Mouse (Mus musculus): ENCODE data around the gene Nln. TPM values are rescaled to one million over a fixed set of nuclear protein-coding genes. Genes with fewer than 3 reads are reported as not detected.
A peak's percentile ranks its signal among the peaks of the same experiment; 100 is the strongest.

Nln gene
- total RNA-seq, 2 experiments from 2014 or later = 3.5 to 11.7 TPM

DNA sequence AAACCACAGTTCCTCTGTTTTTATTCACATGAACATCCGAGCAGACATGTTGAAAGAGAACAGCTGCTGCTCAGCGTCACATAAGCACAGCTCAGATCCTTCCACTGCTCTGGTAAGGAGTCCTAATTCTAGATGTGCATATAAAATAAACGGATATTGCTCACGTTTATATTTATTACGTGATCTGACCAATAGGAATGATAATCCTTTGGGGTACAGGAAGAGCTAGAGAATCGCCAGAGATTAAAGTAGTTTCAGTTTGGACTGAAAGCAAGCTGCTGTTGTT is 83.8 kb downstream of the Nln start:
- no peak for ATAC-seq (replicated peaks; ENCODE audit: low FRiP score, poor library complexity, severe bottlenecking)

DNA sequence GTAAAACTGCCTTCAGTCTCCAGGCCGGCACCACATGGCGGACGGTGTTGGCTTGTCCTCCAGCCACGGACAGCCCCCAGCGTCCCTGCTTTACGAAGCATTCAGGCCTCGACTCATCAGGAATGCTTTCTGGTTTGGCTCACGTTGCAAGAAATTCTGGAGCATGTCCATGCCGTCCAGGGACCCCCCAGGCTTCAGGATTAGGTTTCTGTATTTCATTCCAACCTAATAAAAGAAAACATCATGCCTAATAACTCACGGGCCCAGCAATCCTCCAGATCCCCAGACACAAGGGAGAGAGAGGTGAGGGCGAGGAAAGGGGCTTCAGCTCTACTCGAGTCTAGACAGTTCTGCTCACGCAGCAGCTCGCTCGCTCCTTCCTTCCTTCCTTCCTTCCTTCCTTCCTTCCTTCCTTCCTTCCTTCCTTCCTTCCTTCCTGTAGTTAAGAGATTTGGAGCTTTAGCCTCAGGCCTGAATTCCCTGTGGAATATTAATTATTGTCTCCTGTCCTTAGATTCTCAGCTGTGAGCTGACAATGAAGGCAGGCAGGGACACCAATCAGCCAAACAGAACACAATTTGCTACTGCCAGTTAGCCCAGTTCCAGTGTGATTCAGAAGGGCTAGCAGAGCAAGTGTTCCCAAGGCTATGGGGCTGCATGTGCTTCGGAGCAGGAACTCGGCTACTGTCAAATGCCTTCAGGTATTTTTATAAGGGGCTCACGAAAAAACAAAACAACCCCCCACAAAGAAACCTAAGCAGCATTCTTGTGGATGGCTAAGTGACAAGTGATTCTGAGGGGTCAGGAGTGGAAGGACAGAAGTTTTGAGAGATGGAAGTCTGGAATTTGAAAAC is 84.3 kb downstream of the Nln start:
- no peak for ATAC-seq (replicated peaks; ENCODE audit: low FRiP score, poor library complexity, severe bottlenecking)

DNA sequence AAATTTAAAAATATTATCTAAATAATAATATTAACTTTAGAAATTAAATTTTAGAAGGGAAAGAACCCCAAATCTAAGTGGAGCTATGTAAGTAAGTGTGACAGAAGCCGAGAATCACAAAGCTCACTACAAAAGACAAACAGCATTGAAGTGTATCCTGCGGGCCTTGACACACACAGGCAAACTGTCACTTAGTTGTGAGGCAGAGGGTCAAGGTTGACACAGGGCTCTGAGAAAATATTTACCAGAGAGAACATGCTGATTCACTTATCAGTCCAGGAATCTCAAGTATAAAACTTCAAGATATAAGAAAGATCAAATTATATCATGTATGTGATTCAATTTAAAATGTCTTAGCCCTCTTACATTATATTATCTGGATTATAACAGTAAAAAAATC is 85.1 kb downstream of the Nln start:
- ATAC-seq (replicated peaks; ENCODE audit: low FRiP score, poor library complexity, severe bottlenecking) = no peak

DNA sequence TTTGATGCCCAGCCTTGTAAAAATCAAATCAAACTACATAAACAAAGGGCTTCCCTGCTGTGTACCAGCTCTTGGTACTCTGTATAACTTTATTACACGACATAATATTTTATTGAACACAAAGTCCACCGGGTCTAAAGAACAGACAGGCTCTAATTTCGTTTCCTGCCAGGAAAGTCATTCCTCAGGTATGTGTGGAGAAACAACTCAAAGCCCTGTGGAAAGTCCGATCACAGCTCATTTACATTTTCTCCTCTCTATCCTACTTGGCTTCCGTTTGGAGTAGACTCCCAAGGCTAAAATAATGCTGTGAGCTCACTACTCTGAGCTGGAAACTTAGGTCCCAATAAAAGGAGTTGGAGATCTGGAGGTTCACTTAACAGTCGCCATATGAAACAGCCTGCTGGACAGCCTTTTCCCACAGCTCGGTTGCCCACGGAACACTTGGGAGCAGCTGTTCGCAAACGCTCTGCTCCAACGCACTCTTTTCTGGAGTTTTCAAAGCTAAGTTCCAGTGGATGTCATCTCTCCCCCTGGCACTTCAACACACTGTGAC is 86.0 kb downstream of the Nln start:
- ATAC-seq (replicated peaks; ENCODE audit: low FRiP score, poor library complexity, severe bottlenecking) = no peak

DNA sequence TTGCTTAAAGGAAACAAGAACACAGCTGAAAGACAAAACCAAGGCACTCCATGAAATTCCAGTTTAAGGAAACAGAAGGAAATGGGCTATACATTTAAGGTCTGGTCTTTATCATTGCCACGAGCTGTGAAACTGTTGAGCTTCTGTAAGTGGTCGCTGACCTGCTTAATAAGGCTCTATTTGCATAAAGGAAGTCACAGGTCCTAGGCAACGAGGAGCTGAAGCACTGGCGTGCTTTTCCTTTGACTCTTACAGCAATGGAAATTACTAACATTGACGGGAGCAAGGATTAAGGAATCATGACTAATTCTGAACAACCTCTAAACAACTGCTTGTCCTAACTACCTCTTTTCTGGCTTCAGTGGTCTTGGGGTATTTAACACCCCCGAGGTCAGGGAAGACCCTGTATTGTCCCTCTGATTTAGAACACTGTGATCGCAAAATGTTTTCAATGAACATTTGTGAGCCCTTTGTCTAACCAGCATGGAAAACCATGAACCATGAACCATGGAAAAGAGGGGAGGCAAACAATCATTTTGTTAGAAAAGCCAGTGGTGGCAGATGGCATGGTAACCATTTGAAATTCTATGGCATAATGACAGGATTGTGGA is 90.8 kb downstream of the Nln start:
- no peak for ATAC-seq (replicated peaks; ENCODE audit: low FRiP score, poor library complexity, severe bottlenecking)

DNA sequence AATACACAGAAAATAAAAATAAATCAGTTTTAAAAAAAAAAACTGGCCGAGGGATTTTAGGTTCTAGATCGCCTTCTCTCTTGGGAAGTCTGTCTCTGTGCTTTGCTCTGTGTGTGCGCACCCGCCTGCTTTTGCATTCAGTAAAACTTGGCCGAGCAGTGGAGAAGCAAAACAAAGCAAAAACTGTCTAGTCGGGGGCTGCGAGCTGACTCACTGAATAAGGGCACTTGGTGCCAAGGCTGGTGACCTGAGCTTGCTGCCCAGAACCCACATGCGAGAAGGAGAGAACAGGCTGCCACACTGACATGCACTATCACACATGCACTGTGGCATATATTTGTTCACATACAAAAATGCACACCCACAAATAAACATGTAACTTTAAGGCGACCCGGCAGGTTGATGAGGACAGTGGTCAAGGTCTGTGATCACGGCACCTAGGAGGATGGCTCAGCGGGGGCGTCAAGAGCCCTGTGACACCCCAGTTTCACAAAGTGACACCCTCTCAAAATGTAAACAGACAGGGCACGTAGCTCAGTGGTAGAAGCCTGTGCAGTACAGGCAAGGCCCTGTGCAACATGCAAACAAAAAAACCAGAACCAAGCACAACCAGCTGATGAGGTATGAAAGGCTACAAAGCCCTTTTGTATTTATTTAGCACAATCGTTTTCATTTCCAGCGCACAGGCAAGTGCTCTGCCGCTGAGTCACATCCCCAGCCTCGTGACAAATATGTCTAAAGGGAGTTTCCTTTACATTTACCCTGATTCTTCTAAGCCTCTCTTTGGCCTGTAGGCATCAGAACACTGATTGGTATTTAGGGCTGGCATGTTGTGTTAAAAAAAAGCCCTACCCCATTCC is 93.9 kb downstream of the Nln start:
- ATAC-seq (replicated peaks; ENCODE audit: low FRiP score, poor library complexity, severe bottlenecking) = no peak

DNA sequence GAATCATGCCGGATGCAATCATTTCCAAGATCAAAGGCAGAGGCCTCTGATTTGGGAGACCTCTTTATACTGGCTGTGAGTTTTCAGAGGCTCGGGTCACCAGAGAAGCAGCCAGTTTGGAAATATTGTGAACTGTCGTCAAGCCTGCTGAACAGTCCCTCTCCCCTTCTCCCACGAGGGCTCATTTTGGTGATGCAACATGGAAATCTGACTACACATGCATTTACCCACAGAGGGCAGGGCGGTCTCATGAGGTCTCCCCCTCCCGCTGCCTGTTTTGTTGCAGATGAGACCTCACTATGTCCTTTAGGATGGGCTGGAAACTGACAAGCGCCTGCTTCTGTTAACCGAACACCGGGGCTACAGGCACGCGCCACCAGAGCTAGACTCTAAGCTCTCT is 95.4 kb downstream of the Nln start:
- ATAC-seq (replicated peaks; ENCODE audit: low FRiP score, poor library complexity, severe bottlenecking) = no peak

DNA sequence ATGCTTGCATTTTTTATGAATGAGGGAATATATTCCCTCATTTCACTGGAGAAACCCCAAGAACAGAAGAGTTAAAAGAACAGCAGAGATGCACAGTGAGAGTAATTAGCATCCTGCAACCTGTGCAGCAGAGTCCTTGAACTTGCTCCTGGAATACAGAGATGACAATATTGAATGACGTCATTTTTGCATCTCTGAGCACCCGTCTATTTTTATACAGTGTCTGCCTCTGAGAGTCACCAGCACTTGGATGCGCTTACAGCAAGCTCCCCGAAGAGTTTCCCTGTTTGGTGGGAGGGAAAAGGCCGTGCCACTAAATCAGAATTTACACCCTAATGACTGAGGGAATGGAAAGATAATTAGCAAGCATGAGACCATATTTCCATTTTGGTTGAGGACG is 96.0 kb downstream of the Nln start:
- ATAC-seq (replicated peaks; ENCODE audit: low FRiP score, poor library complexity, severe bottlenecking) = no peak

DNA sequence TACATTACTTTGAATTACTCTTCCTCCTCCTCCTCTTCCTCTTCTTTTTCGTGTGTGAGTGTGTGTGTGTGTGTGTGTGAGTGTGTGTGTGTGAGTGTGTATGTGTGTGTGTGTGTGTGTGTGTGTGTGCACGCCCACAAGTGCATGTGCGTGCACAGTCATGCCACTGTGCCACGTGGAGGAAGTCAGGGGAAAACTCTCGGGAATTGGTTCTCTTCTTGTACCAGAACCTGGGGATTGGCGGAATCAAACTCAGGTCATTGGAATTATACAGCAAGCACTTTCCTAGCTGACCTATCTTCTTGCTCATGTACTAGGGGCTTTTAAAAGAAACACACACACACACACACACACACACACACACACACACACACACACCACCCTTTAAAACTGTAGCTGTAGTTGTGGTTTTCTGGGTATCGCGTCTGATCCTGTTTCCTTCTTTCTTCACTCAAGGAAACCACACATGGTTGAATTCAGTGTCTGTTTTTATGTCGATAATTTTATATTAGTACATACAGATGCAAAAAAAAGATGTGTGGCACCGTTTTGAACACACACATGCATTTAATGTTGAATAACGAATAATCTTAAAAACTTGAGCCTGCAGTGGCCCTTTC is 97.1 kb downstream of the Nln start:
- no peak for ATAC-seq (replicated peaks; ENCODE audit: low FRiP score, poor library complexity, severe bottlenecking)

DNA sequence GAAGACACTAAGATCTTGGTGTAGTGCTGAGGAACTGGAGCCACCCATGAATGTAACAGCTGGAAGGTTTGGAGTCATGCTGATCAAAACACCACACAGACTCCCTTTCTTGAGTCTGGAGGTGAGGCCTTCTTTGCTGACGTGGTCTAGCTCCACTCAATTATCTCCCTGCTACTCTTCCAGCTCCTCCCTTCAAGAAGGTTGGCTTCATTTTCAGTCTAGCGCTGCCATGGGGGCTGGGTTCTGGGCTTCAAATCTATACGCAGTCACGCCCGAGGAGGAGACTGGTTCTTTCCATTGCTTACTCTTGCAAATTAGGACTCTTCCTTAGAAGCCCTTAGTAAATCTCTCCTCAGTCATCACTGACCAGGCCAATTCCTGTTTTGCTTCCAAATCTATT is 98.1 kb downstream of the Nln start:
- 0 out of 2 replicates have a peak, but pooled peaks have one; percentile 39 for ATAC-seq (replicated peaks; ENCODE audit: low FRiP score, poor library complexity, severe bottlenecking)

DNA sequence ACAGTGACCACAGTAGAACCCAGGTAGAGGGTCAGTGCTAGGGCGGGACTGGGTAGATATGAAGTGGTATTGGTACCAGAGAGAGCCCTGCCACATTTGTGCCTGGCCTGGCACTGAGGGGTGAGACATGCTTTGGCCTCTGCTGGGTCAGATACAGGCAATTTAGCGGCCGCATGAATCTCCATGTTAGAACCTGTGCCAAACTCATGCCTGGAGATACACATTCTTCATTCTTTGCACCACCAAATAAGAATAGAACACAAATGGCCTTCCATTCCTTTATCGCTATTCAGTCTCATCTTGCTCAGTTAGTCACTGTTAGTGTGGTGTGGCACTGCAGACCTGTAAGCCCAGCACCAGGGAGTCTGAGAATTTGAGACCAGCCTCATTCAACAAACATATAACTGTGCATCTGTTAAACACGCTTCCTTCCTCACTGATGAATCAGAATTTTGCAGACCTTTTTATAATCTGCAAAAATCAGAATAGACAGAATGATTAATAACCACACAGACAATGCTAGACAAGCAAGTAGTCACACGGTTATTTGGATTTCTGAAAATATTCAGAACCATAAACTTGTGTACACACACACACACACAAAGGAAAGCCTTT is 104.1 kb downstream of the Nln start:
- ATAC-seq (replicated peaks; ENCODE audit: low FRiP score, poor library complexity, severe bottlenecking) = no peak

DNA sequence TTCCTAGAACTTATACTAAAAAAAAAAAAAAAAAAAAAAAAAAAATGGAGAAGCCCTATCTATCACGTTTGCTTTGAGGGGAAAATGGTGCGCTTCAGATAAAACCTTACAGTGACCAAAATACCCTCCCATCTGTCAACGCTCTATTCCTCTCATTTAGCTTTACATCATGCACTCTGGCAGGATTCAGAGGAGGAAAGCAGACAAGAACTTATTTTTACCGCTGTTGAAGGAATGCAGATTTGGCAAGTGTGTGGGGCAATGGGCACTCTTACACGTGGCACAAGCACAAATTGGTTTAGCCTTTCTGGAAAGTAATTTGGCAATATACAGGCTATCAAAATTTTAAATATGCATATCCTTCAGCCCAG is 115.3 kb downstream of the Nln start:
- no peak for ATAC-seq (replicated peaks; ENCODE audit: low FRiP score, poor library complexity, severe bottlenecking)

DNA sequence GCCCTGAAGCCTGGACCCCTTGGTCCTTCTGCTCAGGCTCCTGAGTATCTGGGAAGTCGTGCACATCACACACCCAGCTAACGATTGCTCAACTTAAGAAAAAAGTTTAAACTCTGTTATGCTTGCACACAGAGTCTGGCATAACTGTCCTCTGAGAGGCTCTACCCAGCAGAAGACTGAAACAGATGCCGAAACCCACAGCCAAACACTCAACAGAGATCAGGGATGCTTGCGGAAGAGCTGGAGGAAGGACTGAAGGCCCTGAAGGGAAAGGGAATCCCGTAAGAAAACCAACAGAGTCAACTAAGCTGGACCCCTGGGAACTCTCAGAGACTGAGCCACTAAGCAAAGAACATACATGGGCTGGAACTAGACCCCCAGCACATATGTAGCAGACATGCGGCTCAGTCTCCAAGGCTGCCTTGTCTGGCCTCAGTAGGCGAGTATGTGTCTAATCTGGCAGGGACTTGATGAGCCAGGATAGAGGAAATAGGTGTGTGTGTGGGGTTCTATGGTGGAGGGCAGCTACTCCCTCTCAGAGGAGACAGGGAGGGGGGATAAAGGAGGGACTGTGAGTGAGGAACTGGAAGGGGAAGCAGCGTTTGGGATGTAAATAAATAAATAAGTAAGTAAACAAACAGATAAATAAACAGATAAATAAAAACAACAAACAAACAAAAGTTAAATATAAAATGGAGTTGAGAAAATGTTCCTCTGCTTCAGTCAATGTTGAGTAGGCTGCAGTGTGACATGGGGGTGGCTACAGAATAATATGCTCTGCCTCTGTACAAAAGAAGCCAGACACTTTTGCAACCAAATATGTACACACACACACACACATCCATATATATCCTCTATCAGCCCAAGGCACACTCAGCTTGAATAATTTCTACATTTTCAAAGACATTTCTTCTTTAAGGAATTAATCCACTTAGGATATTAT is 116.0 kb downstream of the Nln start:
- ATAC-seq (replicated peaks; ENCODE audit: low FRiP score, poor library complexity, severe bottlenecking) = no peak

DNA sequence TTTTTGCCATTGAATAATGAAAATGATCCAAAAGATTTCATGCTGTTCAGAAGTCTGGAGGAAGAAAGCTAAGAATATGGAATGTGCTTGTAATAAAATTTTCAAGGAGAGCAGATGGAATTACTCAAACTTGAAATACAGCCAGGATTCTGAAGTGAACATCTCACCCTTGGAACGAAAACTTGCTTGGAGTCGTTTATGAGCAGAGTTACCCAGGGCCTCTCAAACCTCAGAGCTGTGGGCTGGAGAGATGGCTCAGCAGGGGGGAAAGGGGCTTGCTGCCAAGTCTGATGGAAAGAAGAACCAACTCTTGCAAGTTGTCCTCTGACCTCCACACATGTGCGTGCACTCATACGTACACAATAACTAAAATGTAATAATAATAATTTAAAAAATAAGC is 122.8 kb downstream of the Nln start:
- no peak for ATAC-seq (replicated peaks; ENCODE audit: low FRiP score, poor library complexity, severe bottlenecking)

DNA sequence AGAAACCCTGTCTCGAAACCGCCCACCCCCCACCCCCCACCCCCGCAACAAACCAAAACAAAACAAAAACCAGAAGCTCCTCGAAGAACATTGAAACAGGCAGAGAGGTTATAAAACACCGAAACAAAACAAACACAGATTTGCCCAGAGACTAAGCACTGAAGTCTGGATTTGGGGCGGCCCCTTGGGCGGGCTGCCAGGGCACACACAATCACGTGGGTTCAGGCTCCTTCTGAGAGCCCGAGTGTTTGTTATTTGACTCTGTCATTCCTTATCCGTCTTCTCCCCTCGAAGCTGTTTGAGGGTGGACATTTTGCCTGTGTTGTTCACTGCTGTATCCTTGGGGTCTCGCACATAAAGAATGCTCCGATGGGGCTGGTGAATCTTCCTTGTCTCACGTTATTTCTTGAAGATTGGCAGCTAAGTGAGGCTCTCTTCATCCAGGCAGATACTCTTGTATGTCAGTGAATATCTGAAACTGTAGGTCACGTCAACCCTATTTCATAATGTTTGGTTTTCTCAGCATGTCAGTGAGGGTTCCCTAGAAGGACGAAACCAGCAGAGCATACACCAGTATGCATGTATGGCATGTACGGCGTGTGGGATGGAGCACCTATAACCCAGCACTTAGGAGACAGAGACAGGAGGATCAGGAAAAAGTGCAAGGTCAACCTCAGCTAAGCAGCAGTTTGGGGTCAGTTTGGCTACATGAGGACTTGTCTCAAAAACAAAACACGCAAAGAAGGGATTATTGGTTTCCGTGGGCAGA is 123.7 kb downstream of the Nln start:
- no peak for ATAC-seq (replicated peaks; ENCODE audit: low FRiP score, poor library complexity, severe bottlenecking)

DNA sequence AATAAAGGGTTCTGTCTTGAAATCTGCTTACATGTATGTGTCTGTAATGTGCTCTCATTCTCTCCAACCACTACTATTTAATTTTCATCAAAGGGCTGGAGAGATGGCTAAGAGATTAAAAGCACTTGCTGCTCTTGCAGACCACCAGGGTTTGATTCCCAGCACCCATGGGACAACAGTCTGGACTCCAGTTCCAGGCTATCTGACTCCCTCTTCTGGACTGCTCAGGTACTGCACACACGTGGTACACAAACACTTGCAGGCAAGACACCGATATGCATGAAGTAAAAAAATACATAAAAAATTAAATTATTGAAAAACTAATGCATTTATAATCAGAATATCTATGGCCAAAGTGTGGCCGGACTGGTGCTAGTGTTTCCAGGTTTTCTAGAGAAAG is 127.0 kb downstream of the Nln start:
- no peak for ATAC-seq (replicated peaks; ENCODE audit: low FRiP score, poor library complexity, severe bottlenecking)

DNA sequence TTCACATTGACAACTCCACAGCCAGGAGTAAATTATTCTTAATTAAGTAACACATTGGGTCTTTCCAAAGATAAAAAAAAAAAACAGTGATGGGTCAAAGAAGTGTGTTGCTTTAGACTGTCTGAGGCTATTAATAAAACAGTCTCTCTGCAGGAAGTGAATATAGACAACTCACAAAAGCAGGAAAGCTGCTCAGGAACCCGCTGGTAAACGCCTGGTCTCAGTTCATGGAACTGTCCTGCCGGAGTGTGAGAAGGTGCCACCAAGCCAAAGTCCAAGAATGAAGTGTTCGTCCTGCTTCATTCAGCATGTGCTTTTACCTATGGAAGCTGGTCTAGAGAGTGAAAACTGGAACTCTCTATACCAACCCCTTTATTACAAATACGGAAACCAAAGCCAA is 129.0 kb downstream of the Nln start:
- no peak for ATAC-seq (replicated peaks; ENCODE audit: low FRiP score, poor library complexity, severe bottlenecking)

DNA sequence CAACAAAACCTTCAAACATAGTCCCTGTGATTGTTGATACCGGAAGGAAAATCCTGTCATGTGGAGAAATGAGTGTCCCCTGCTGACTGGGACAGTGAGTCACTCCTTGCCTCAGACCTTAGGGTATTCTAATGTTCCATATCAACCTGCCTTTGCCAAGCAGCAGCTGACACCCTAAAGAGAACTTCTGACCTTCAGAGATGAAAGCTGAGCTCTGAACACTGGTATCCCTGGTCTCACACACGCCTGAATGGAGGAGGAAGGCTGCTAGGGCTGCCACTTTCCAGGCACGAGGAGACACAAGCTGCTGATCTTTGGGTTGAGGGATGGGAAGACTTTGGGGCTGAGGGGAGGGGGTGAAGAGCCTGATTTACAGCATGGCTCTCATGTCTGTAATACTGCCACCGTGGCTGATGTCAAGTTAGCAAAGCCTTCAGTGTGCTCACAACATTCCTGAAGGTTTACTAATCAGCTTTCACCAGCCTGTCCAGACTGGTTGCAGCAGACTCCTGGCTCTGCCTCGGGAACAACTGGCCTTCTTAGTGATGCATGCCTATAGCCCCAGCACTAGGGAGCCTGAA is 131.0 kb downstream of the Nln start:
- ATAC-seq (replicated peaks; ENCODE audit: low FRiP score, poor library complexity, severe bottlenecking) = no peak

All from erythroid progenitor cell, adult 5-6 weeks (primary cell).